Mouse (Mus musculus) liver, adult 2 months (tissue): ENCODE data around the gene Tcte2. TPM values are rescaled to one million over a fixed set of nuclear protein-coding genes. Genes with fewer than 3 reads are reported as not detected.
A peak's percentile ranks its signal among the peaks of the same experiment; 100 is the strongest.
"Not testable (repeated sequence)": the region's sequence is repeated elsewhere in the genome, so short reads cannot be mapped to it uniquely, and the experiment has no call there.

Experiments used
- DNase-seq: peaks from one replicate; pipeline ENCODE4 v3.0.0-alpha.2; 2011; ENCODE audit warnings: low read depth, low spot score; ENCODE audit errors: extremely low read depth
- H3K27ac ChIP-seq: fragments of 200-500 bp; replicated peaks from 2 replicates; pipeline ENCODE4 v1.5.1; 2012; ENCODE audit warnings: low read depth, mild to moderate bottlenecking, control low read depth, inconsistent platforms, low read length; ENCODE audit not compliant: insufficient read depth
- H3K27me3 ChIP-seq: fragments of 200-500 bp; 2 replicates; pipeline ENCODE4 v1.6.1; 2012; ENCODE audit warnings: mild to moderate bottlenecking, moderate library complexity, low read length, inconsistent platforms; ENCODE audit not compliant: control insufficient read depth, insufficient read depth
- H3K36me3 ChIP-seq: fragments of 200-500 bp; 2 replicates; pipeline ENCODE4 v1.6.1; 2012; ENCODE audit warnings: low read length, inconsistent platforms; ENCODE audit not compliant: control insufficient read depth, insufficient read depth
- H3K4me1 ChIP-seq: fragments of 200-500 bp; 2 replicates; pipeline ENCODE4 v1.6.1; 2011; ENCODE audit warnings: low read length; ENCODE audit not compliant: control insufficient read depth, insufficient read depth
- H3K4me3 ChIP-seq: fragments of 200-500 bp; 2 replicates; pipeline ENCODE4 v1.5.1; 2011; ENCODE audit warnings: low read depth, mild to moderate bottlenecking, control low read depth, low read length, moderate library complexity; ENCODE audit not compliant: insufficient read depth
- H3K79me2 ChIP-seq: fragments of 200-500 bp; 2 replicates; pipeline ENCODE4 v1.6.1; 2012; ENCODE audit warnings: inconsistent platforms, mild to moderate bottlenecking, low read length, moderate library complexity; ENCODE audit not compliant: control insufficient read depth, insufficient read depth
- H3K9ac ChIP-seq: fragments of 200-500 bp; 2 replicates; pipeline ENCODE4 v1.6.1; 2012; ENCODE audit warnings: low read depth, mild to moderate bottlenecking, control low read depth, inconsistent platforms, low read length
- CTCF ChIP-seq: fragments of 200-500 bp; IDR thresholded peaks from 2 replicates; pipeline ENCODE4 v1.5.1; 2011; ENCODE audit warnings: low read depth, low read length, control low read depth
- POLR2A ChIP-seq: fragments of 200-500 bp; IDR thresholded peaks from 2 replicates; pipeline ENCODE4 v1.6.1; 2011; ENCODE audit warnings: low read length, control low read depth; ENCODE audit not compliant: insufficient read depth; ENCODE audit errors: extremely low read depth
- WGBS: fragments of 180-500 bp; shearing (Covaris S2); methylation state at CpG from one replicate; pipeline ENCODE4 v1.1.7; 2018; 5-methylcytosine and 5-hydroxymethylcytosine counted together
- polyA plus RNA-seq: library from polyadenylated mRNA; depleted of rRNA; stranded (reverse); fragments of >200 nt; gene quantifications from 2 replicates; pipeline ENCODE4 v1.2.3, GENCODE M21; 2012; rRNA removed
- total RNA-seq: library from RNA; depleted of rRNA; stranded (reverse); fragments of >200 nt; gene quantifications from 2 replicates; pipeline ENCODE4 v1.2.3, GENCODE M21; 2014; rRNA removed

Gene Tcte2
- total RNA-seq = 1.5 and 1.7 TPM in 2 replicates
- polyA plus RNA-seq = 0.94 and 1.1 TPM in 2 replicates

DNA sequence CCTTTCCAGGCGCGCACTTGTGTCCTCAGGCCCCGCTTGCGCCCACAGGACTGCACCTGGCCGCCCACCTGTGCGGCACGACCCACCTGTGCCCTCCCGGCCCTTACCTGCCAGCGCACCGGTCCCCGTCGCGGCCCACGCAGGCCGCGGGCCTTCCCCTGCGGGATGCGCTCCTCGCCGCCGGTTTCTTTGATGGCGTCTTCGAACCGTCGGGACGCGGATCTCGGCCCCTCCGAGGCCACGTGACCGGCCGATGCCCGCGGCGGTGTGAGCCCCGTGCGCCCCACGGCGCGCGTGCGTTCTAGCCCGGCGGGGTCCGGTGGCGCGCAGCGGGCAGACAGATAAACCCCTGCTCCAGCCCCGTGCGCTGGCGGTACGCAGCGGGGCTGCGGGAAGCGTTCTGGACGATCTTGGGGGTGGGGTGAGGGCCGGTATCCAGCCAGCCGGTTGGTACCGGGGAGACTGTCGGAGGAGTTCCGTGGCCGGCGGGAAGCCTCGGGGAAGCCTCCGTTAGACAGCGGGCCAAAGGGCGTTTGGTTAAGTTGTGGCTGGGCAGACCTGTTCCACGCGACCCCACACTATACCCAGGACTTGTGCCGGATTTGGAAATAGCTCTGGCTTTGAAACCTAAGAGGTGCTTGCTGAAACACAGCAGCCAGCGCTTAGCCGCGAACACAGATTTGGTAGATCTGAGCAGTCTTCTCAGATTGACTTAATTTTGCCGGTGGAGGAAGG lies at the start of gene Tcte2:
TSS of gene Tcte2 (minus strand) at position 647 of the 735 bp plus-strand sequence.
- H3K9ac ChIP-seq = peak within 1 kb of the TSS; percentile 98
- peak within 1 kb of the TSS; percentile 73 for H3K4me3 ChIP-seq
- no peaks in the 10 kb centered on the region for H3K36me3 ChIP-seq
- DNase-seq = peak; percentile 56
- WGBS = under 1% methylated on average over 72 of the region's 74 CpGs
- peaks cover 6% of the 10 kb centered on the region for H3K4me1 ChIP-seq
- no peak for TF ChIP-seq CTCF
- TF ChIP-seq POLR2A = no peak
- H3K79me2 ChIP-seq = peaks cover 17% of the 10 kb centered on the region
- H3K27ac ChIP-seq = peak within 1 kb of the TSS; percentile 73
- no peaks in the 10 kb centered on the region for H3K27me3 ChIP-seq

DNA sequence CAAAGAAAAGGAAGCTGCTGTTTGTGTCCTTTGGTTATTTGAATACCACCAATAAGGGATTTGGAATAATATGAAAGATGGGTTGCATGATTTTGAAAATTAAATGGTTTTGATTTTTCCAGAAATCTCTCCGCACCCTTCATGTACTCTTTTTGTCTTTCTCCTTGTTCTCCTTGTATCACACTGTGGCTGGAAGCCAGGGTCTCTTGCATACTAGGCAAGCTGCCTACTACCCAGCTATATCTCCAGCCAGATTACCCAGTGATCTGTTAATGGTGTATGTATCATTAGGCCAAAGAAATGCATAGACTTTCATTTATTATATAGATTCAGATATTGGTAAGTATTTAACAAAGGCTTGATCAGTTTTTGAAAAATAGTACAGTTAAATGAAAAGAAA lies 44.4 kb upstream of the Tcte2 start:
- DNase-seq = no peak
- Histone ChIP-seq H3K4me3 (no peak overlapping the region), H3K79me2 (peaks cover 2% of the 10 kb centered on the region; the same call in 1 of the 2 replicates), H3K36me3 (peaks cover 20% of the 10 kb centered on the region), H3K4me1 (peaks cover 7% of the 10 kb centered on the region), H3K27me3 (no peaks in the 10 kb centered on the region), H3K27ac (no peak overlapping the region), H3K9ac (no peak overlapping the region)
- 86% methylated on average over 1 of the region's 1 CpGs for WGBS
- TF ChIP-seq POLR2A (no peak), CTCF (no peak)

DNA sequence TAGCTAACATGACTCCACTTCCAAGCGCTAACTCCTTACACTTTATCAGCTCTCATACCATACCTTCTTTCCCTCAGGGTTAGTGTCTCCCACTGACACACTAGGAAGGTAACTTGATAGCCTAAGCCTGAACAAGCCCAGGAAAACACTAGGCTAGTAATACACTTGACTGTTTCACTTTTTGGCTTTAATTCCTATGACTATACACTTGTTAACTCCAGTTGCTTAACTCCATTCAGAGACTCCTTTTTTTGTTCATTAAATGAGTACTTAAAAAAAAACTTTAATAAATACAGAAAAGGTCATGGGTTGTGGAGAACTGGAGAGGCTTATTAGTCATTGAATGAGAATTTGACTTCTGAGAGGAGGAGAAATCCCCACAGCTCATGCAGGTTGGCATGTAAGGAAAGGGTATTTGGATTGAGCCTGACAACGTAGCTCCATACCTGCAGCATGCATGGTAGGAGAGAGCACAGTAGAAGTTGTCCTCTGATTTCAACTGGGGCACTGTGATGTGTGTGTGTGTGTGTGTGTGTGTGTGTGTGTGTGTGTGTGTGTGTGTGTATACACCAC lies 41.3 kb upstream of the Tcte2 start:
- H3K4me3 ChIP-seq = no peak overlapping the region
- H3K4me1 ChIP-seq = peaks cover 9% of the 10 kb centered on the region
- no peak for TF ChIP-seq POLR2A
- no peak for TF ChIP-seq CTCF
- H3K36me3 ChIP-seq = peaks cover 9% of the 10 kb centered on the region
- H3K27me3 ChIP-seq = no peaks in the 10 kb centered on the region
- H3K79me2 ChIP-seq = peaks cover 2% of the 10 kb centered on the region; the same call in 1 of the 2 replicates
- WGBS = 75% methylated on average over 2 of the region's 2 CpGs
- H3K27ac ChIP-seq = no peak overlapping the region
- no peak for DNase-seq
- H3K9ac ChIP-seq = no peak overlapping the region

DNA sequence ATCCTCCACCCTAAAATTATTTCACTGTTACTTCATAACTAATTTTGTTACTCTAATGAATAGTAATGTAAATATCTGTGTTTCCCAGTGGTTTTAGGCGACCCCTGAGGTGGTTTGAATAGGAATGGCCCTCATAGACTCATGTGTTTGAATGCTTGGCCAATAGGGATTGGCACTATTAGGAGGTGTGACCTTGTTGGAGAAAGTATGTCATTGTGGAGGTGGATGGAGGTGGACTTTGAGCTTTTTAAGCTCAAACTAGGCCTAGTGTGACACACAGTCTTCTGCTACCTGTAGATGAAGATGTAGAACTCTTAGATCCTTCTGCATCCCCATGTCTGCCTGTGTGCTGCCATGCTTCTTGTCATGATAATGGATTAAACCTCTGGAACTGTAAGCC lies 36.1 kb upstream of the Tcte2 start:
- H3K79me2 ChIP-seq = peaks cover 21% of the 10 kb centered on the region; the same call in 1 of the 2 replicates
- DNase-seq = peak; percentile 66
- 50% methylated on average over 1 of the region's 1 CpGs for WGBS
- no peak overlapping the region for H3K9ac ChIP-seq
- H3K36me3 ChIP-seq = no peaks in the 10 kb centered on the region
- no peaks in the 10 kb centered on the region for H3K27me3 ChIP-seq
- H3K4me3 ChIP-seq = no peak overlapping the region
- TF ChIP-seq CTCF = no peak
- no peak for TF ChIP-seq POLR2A
- no peak overlapping the region for H3K27ac ChIP-seq
- peaks cover 2% of the 10 kb centered on the region; the same call in 1 of the 2 replicates for H3K4me1 ChIP-seq

DNA sequence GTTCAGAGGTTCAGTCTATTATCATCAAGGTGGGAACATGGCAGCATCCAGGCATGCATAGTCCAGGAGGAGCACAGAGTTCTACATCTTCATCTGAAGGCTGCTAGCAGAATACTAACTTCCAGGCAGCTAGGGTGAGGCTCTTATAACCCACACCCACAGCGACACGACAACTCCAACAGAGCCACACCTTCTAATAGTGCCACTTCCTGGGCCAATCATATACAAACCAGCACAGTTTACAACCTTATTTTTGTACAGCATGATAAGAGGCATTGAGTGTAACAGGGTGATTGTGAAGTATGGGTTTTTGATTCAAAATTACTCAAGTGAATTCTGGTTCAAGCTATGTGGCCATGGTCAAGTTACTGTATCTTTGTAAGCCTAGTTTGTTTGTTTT lies 28.4 kb upstream of the Tcte2 start:
- DNase-seq, H3K27ac ChIP-seq, H3K27me3 ChIP-seq, H3K9ac ChIP-seq, H3K4me3 ChIP-seq, H3K79me2 ChIP-seq, H3K36me3 ChIP-seq, H3K4me1 ChIP-seq: not testable (repeated sequence)
- 90% methylated on average over 2 of the region's 2 CpGs for WGBS

DNA sequence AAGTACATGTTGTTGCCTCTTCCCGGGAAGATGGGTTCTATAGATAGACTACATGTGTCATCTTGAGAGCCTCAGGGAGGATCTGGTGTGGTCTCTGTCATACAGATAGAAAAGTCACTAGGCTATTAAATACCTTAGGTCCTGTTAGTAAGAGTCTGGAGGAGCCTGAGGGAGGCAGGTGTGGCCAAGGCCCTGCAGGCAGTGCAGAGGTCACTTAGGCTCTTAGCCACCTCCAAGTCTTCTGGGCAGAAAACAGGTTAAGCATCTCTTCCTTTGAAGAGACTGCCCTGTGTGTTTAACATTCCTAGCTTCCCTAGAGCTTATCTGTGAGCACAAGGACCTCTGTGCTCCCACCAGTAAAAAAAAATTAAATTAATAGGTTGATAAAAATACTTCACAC lies 21.8 kb upstream of the Tcte2 start:
- Histone ChIP-seq H3K79me2 (peaks cover 29% of the 10 kb centered on the region), H3K27ac (no peak overlapping the region), H3K9ac (no peak overlapping the region), H3K4me3 (no peak overlapping the region), H3K27me3 (no peaks in the 10 kb centered on the region), H3K4me1 (0 out of 2 replicates have a peak, but pooled peaks cover 3% of the 10 kb centered on the region), H3K36me3 (no peaks in the 10 kb centered on the region)
- TF ChIP-seq CTCF (no peak), POLR2A (no peak)
- no peak for DNase-seq
- 84% methylated on average over 1 of the region's 1 CpGs for WGBS
